Mouse (Mus musculus) neural tube, embryonic 11.5 days (tissue): ENCODE results near the gene Zbtb9. TPM values are rescaled to one million over a fixed set of nuclear protein-coding genes. Genes with fewer than 3 reads are reported as not detected.
A peak's percentile ranks its signal among the peaks of the same experiment; 100 is the strongest.

Experiments used
- ATAC-seq: fragments of 200-750 bp; cut with Nextera tagmentation; 2 replicates; pipeline ENCODE4 v1.8.0; 2017; ENCODE audit warnings: moderate number of reproducible peaks, mild to moderate bottlenecking, moderate TSS enrichment, moderate library complexity; ENCODE audit not compliant: insufficient read depth, low FRiP score, low TSS enrichment
- DNase-seq: peaks from one replicate; pipeline ENCODE4 v3.0.0-alpha.2; 2015; ENCODE audit warnings: low spot score
- H3K27ac ChIP-seq: fragments of 300-500 bp; sonication (generic); 2 replicates; pipeline ENCODE4 v1.5.1; 2014; ENCODE audit warnings: low read depth, mild to moderate bottlenecking, low read length
- H3K27me3 ChIP-seq: fragments of 300-500 bp; sonication (generic); 2 replicates; pipeline ENCODE4 v1.6.1; 2014; ENCODE audit warnings: mild to moderate bottlenecking, low read length, mixed read lengths; ENCODE audit not compliant: control insufficient read depth, insufficient read depth
- H3K36me3 ChIP-seq: fragments of 300-500 bp; sonication (generic); 2 replicates; pipeline ENCODE4 v1.6.1; 2014; ENCODE audit warnings: mild to moderate bottlenecking, low read length, moderate library complexity, mixed read lengths; ENCODE audit not compliant: control insufficient read depth, insufficient read depth
- H3K4me1 ChIP-seq: fragments of 300-500 bp; sonication (generic); 2 replicates; pipeline ENCODE4 v1.6.1; 2014; ENCODE audit warnings: low read length, mixed read lengths; ENCODE audit not compliant: control insufficient read depth, insufficient read depth
- H3K4me2 ChIP-seq: fragments of 300-500 bp; sonication (generic); 2 replicates; pipeline ENCODE4 v1.6.1; 2014; ENCODE audit warnings: low read depth, mild to moderate bottlenecking, moderate library complexity
- H3K4me3 ChIP-seq: fragments of 300-500 bp; sonication (generic); 2 replicates; pipeline ENCODE4 v1.5.1; 2014; ENCODE audit warnings: low read depth, low read length
- H3K9ac ChIP-seq: fragments of 300-500 bp; sonication (generic); 2 replicates; pipeline ENCODE4 v1.6.1; 2014; ENCODE audit warnings: mild to moderate bottlenecking, low read length
- H3K9me3 ChIP-seq: fragments of 300-500 bp; sonication (generic); 2 replicates; pipeline ENCODE4 v1.6.1; 2016; ENCODE audit warnings: low read length; ENCODE audit not compliant: control insufficient read depth
- WGBS: fragments of 180-500 bp; shearing (Covaris S2); extraction: QIAGEN DNeasy Blood & Tissue Kit; methylation state at CpG from one replicate; pipeline ENCODE4 v1.1.7; 2014; 5-methylcytosine and 5-hydroxymethylcytosine counted together
- polyA plus RNA-seq: library from polyadenylated mRNA; unstranded; fragments of >200 nt; fragmentation: Nextera tagmentation; extraction: Ambion mirVana; gene quantifications from 2 replicates; pipeline ENCODE4 v1.2.1, GENCODE M21; 2014

Gene Zbtb9
- polyA plus RNA-seq, 1 experiment from 2014 or later = 13.5 TPM

- Histone ChIP-seq H3K4me2 (no peak overlapping the region), H3K9me3 (no peaks in the 10 kb centered on the region), H3K4me3 (no peak overlapping the region), H3K27me3 (no peaks in the 10 kb centered on the region), H3K27ac (no peak overlapping the region; the same call in 1 of the 2 replicates), H3K36me3 (no peaks in the 10 kb centered on the region), H3K9ac (no peak overlapping the region), H3K4me1 (peaks cover 18% of the 10 kb centered on the region)
- no peak for DNase-seq
- WGBS = 79% methylated on average over 2 of the region's 2 CpGs
- no peak for ATAC-seq
Measured at GRCm38 (mm10) chr17:27041787-27042055, 68.8 kb downstream of the Zbtb9 start.

DNA sequence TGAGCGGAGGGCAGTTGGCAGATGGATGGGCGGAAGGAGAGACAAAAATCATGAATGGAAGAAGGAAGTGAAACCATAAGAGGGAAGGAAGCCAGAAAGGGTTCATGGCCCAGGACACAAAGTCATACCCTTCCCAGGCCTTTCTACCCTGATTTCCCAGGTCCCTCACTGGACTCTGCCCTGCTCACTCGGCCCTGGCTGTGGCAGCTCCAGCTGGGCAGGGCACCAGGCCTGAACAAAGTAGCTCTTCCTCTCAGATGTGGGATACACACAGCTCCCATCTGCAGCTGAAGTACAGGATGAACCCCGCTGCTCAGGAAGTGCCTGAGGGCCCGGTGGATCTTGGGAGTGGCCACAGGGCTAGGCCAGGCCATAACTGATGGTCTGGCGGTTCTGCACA lies 69.9 kb downstream of the Zbtb9 start:
- ATAC-seq (no peak), DNase-seq (no peak)
- WGBS = 57% methylated on average over 6 of the region's 6 CpGs
- no peaks in the 10 kb centered on the region for H3K9me3 ChIP-seq
- 0 out of 2 replicates have a peak overlapping the region, but pooled peaks have one; percentile 6 for H3K9ac ChIP-seq
- H3K36me3 ChIP-seq = no peaks in the 10 kb centered on the region
- H3K27me3 ChIP-seq = no peaks in the 10 kb centered on the region
- H3K4me2 ChIP-seq = no peak overlapping the region
- H3K4me1 ChIP-seq = peaks cover 18% of the 10 kb centered on the region
- no peak overlapping the region for H3K4me3 ChIP-seq
- no peak overlapping the region for H3K27ac ChIP-seq

GRCm38 (mm10) chr17:27045164-27045563 lies 72.2 kb downstream of the Zbtb9 start:
- Histone ChIP-seq H3K27me3 (no peaks in the 10 kb centered on the region), H3K4me3 (no peak overlapping the region), H3K4me2 (no peak overlapping the region), H3K4me1 (peaks cover 16% of the 10 kb centered on the region), H3K9me3 (no peaks in the 10 kb centered on the region), H3K9ac (no peak overlapping the region), H3K27ac (no peak overlapping the region), H3K36me3 (no peaks in the 10 kb centered on the region)
- DNase-seq (no peak), ATAC-seq (no peak)
- 87% methylated on average over 6 of the region's 6 CpGs for WGBS

DNA sequence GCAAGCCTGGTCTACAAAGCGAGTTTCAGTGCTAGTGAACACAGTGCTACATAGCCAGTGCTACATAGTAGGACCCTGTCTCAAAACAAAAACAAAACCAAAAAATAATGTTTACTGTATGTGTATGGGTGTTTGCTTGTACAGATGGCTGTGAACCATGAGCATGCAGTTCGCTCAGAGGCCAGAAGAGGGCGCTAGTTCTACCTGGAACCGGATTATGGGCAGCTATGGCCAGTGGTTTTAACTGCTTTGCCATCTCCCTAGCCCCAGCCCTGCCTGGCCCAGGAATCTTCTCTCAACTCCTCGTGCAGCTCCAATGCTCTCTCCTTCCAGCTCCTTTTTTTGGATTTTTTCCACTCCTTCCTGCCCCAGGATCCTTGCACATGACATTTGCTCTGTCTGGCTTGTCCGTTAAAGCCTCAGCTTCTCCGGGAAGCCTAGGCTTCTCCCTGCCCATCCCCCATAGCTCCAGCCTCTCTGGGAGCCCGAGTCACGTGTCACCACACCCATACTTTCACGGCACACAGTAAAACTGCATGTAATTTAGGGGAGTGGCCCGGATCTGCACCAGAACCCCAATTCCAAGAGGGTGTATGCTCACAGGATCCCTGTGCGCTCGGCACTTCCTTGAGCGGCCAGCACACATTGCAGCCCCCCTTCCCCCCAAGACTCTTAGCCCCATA lies 74.9 kb downstream of the Zbtb9 start:
- ATAC-seq = no peak
- no peak overlapping the region for H3K9ac ChIP-seq

DNA sequence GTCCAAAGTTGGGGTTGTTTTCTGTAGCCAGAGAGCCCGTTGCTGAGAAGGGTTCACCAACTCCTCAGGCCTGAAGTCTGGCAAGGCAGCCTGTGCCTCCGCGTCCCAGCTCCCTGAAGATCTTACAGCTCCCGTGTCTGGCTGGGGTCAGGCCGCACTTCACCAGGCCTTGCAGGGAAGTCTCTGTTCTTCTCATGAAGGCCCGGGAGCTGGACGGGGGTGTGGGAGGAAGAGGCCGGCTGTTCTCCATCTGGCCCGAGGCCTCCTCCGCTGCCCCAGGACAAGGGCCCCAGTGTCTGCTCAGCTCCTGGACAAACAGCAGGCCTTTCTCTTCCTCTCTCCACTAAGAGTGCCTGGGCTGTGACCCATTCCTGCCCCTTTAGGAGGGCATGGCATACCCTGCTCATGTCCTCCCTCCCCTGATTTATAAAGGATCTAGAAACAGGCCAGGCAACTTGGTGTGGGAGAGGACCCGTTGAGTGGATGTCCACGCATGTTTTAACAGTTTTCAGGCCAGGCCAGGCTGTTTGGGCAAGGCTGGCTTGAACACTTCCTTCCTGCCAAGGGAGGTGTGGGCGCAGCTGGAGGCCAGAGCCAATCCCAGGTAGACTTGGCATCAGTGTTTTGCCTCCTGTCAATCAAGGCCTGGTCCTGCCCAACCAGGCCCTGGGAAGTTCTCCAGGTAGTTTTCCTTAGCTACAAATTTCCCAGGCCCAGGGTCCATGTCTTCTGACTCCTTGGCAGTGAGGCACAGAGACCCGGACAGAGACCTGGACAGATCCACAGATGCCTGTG lies 75.7 kb downstream of the Zbtb9 start:
- 64% methylated on average over 14 of the region's 14 CpGs for WGBS
- peak overlapping the region; percentile 49; the same call in 1 of the 2 replicates for H3K27ac ChIP-seq
- no peak for ATAC-seq
- no peak overlapping the region for H3K4me3 ChIP-seq
- no peaks in the 10 kb centered on the region for H3K9me3 ChIP-seq
- H3K4me1 ChIP-seq = no peaks in the 10 kb centered on the region
- H3K27me3 ChIP-seq = no peaks in the 10 kb centered on the region
- no peak overlapping the region for H3K4me2 ChIP-seq
- no peak overlapping the region for H3K9ac ChIP-seq
- H3K36me3 ChIP-seq = no peaks in the 10 kb centered on the region
- no peak for DNase-seq

More for the DNA sequence above, 74.9 kb downstream of the Zbtb9 start:
- Histone ChIP-seq H3K27me3 (no peaks in the 10 kb centered on the region), H3K4me3 (no peak overlapping the region), H3K36me3 (no peaks in the 10 kb centered on the region), H3K27ac (peak overlapping the region; percentile 49; the same call in 1 of the 2 replicates), H3K4me2 (no peak overlapping the region), H3K4me1 (0 out of 2 replicates have a peak, but pooled peaks cover 3% of the 10 kb centered on the region), H3K9me3 (no peaks in the 10 kb centered on the region)
- WGBS = 74% methylated on average over 14 of the region's 14 CpGs
- no peak for DNase-seq

- H3K4me1 ChIP-seq = no peaks in the 10 kb centered on the region
- WGBS = 72% methylated on average over 5 of the region's 5 CpGs
- ATAC-seq = no peak
- H3K9ac ChIP-seq = 0 out of 2 replicates have a peak overlapping the region, but pooled peaks have one; percentile 7
- no peak overlapping the region for H3K4me2 ChIP-seq
- H3K4me3 ChIP-seq = no peak overlapping the region
- no peak for DNase-seq
- H3K27ac ChIP-seq = no peak overlapping the region
- peaks cover under 1% of the 10 kb centered on the region; the same call in 1 of the 2 replicates for H3K27me3 ChIP-seq
- H3K9me3 ChIP-seq = no peaks in the 10 kb centered on the region
- H3K36me3 ChIP-seq = no peaks in the 10 kb centered on the region
Measured at GRCm38 (mm10) chr17:27050853-27051252, 77.9 kb downstream of the Zbtb9 start.

DNA sequence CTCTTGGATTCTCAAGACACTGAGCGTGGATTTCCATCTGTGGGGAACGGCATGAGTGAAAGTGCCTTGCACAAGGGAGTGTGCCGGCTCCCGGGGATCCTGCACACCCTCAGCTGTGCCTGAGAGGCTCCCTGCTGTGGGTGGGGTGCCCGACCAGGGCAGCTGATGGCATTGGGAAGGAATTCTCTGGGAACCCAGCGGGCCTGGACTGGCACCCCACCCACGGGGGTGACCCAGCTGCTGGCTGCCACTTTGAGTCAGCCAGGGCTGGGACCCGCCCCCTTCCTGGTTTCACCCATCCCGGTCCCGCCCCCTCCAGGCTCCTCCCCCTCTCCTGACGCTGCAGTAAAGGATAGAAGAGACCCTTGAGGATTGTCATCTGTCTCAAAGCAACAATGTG lies 78.5 kb downstream of the Zbtb9 start:
- ATAC-seq (no peak), DNase-seq (peak; percentile 39)
- H3K27ac ChIP-seq = no peak overlapping the region
- no peaks in the 10 kb centered on the region for H3K36me3 ChIP-seq
- H3K27me3 ChIP-seq = peaks cover 7% of the 10 kb centered on the region
- no peak overlapping the region for H3K9ac ChIP-seq
- 33% methylated on average over 10 of the region's 11 CpGs for WGBS
- H3K4me2 ChIP-seq = no peak overlapping the region
- no peaks in the 10 kb centered on the region for H3K9me3 ChIP-seq
- no peak overlapping the region for H3K4me3 ChIP-seq
- no peaks in the 10 kb centered on the region for H3K4me1 ChIP-seq

GRCm38 (mm10) chr17:27056170-27056569 lies 83.2 kb downstream of the Zbtb9 start:
- ATAC-seq (no peak), DNase-seq (peak; percentile 68)
- H3K4me3 ChIP-seq = 0 out of 2 replicates have a peak overlapping the region, but pooled peaks have one; percentile 10

More at GRCm38 (mm10) chr17:27056170-27056569, 83.2 kb downstream of the Zbtb9 start:
- Histone ChIP-seq H3K4me2 (peak overlapping the region; percentile 66), H3K4me1 (no peaks in the 10 kb centered on the region), H3K27me3 (peaks cover 34% of the 10 kb centered on the region), H3K9me3 (no peaks in the 10 kb centered on the region), H3K27ac (no peak overlapping the region), H3K36me3 (no peaks in the 10 kb centered on the region), H3K9ac (no peak overlapping the region; the same call in 1 of the 2 replicates)
- WGBS = 0% methylated on average over 13 of the region's 13 CpGs
